Mouse (Mus musculus) liver, embryonic 15.5 days (tissue): ENCODE measurements at regions not wholly inside any gene's neighbourhood (a gene's known extent, or its start where the extent isn't known, plus 50 kb on each side); places are given as distances from the start of the nearest gene placed in this dataset.

Experiments
- ATAC-seq: fragments of 200-750 bp; cut with Nextera tagmentation; 2 replicates; pipeline ENCODE4 v1.8.0; 2017; ENCODE audit warnings: moderate number of reproducible peaks, mild to moderate bottlenecking, moderate library complexity; ENCODE audit not compliant: insufficient read depth
- H3K27ac ChIP-seq: fragments of 300-500 bp; sonication (generic); replicated peaks from 2 replicates; pipeline ENCODE4 v1.5.1; 2015; ENCODE audit warnings: mild to moderate bottlenecking, inconsistent platforms
- H3K27me3 ChIP-seq: fragments of 300-500 bp; sonication (generic); 2 replicates; pipeline ENCODE4 v1.6.1; 2015; ENCODE audit warnings: mild to moderate bottlenecking, inconsistent platforms
- H3K36me3 ChIP-seq: fragments of 300-500 bp; sonication (generic); replicated peaks from 2 replicates; pipeline ENCODE4 v1.6.1; 2015; ENCODE audit warnings: moderate library complexity, mild to moderate bottlenecking, inconsistent platforms
- H3K4me1 ChIP-seq: fragments of 300-500 bp; sonication (generic); replicated peaks from 2 replicates; pipeline ENCODE4 v1.6.1; 2015; ENCODE audit warnings: inconsistent platforms
- H3K4me2 ChIP-seq: fragments of 300-500 bp; sonication (generic); 2 replicates; pipeline ENCODE4 v1.6.1; 2015; ENCODE audit warnings: moderate library complexity, mild to moderate bottlenecking, inconsistent platforms
- H3K4me3 ChIP-seq: fragments of 300-500 bp; sonication (generic); replicated peaks from 2 replicates; pipeline ENCODE4 v1.5.1; 2015; ENCODE audit warnings: mild to moderate bottlenecking, inconsistent platforms
- H3K9ac ChIP-seq: fragments of 300-500 bp; sonication (generic); 2 replicates; pipeline ENCODE4 v1.6.1; 2015; ENCODE audit warnings: moderate library complexity, mild to moderate bottlenecking, inconsistent platforms
- H3K9me3 ChIP-seq: fragments of 300-500 bp; sonication (generic); replicated peaks from 2 replicates; pipeline ENCODE4 v1.6.1; 2016; ENCODE audit warnings: inconsistent platforms
- WGBS: fragments of 180-500 bp; shearing (Covaris S2); methylation state at CpG from one replicate; pipeline ENCODE4 v1.1.7; 2015; ENCODE audit warnings: mixed read lengths; ENCODE audit not compliant: insufficient replicate concordance; 5-methylcytosine and 5-hydroxymethylcytosine counted together

DNA sequence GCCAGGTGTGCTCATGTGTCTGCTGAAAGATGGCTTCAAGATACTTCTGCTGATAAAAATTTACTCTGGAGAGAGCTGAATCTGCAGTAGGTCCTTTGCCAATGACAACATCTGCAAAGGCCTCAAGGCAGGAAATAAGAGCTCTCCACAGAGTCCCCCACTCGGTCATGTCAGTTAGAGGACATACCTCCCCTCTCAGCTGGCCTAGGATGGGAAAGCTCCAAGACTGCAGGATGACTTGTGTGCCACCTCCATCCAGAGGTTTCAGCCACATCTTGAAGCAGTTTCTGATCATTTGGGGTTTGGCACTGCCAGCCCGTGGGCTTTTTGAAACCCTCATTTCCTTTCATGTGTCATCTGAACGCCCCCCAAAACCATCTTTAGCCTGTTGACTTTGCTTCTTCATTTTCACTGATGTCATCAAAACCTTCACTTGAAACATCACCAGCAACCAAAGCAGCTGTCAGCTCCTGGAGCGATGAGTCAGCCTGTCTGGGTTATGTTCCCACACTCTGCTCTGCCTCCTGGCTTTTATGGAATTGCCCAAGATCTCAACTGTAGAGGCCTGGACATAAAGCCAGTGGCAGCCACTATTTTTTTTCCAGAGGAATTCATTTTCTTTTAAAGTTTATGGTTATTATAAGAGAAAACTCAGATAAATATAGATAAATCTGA is 256.5 kb upstream of the Tenm4 start:
- Histone ChIP-seq H3K9me3 (no peaks in the 10 kb centered on the region), H3K4me3 (no peak overlapping the region)
- ATAC-seq, result no peak

GRCm38 (mm10) chr7:95919932-95920331 is 251.1 kb upstream of the Tenm4 start:
- Histone ChIP-seq H3K27ac (no peak overlapping the region), H3K4me3 (no peak overlapping the region), H3K4me1 (no peaks in the 10 kb centered on the region), H3K9ac (no peak overlapping the region), H3K36me3 (no peaks in the 10 kb centered on the region), H3K27me3 (no peaks in the 10 kb centered on the region), H3K4me2 (no peak overlapping the region), H3K9me3 (no peaks in the 10 kb centered on the region)
- no peak for ATAC-seq
- 54% methylated on average over 3 of the region's 3 CpGs for WGBS

More for the DNA sequence above, 256.5 kb upstream of the Tenm4 start:
- no peak overlapping the region for H3K9ac ChIP-seq
- H3K27me3 ChIP-seq, result no peaks in the 10 kb centered on the region
- no peaks in the 10 kb centered on the region for H3K36me3 ChIP-seq
- H3K27ac ChIP-seq, result no peak overlapping the region
- 48% methylated on average over 4 of the region's 4 CpGs for WGBS
- H3K4me1 ChIP-seq, result no peaks in the 10 kb centered on the region
- no peak overlapping the region for H3K4me2 ChIP-seq

DNA sequence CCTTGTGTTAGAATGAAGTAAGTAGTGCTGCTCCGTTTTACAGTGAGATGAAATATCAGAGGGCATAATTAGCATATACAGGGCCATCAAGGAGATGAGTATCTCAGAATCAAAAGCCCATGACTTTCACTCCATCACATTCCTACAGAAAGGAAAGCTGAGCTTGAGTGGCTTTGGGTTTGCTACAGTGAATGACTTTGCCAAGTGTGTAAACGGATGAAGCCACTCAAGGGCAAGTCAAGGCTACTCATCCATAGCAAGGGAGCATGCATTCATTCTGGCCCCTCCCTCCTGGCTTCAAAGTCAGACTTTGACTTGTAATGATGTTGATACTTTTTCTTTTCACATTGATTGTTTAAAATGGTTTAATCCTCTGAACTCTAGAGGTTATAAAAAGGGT is 246.2 kb upstream of the Tenm4 start:
- H3K4me2 ChIP-seq, result no peak overlapping the region
- WGBS, result 46% methylated on average over 2 of the region's 2 CpGs
- no peaks in the 10 kb centered on the region for H3K27me3 ChIP-seq
- H3K27ac ChIP-seq, result no peak overlapping the region
- ATAC-seq, result no peak
- no peak overlapping the region for H3K9ac ChIP-seq
- H3K4me3 ChIP-seq, result no peak overlapping the region
- H3K4me1 ChIP-seq, result no peaks in the 10 kb centered on the region
- no peaks in the 10 kb centered on the region for H3K9me3 ChIP-seq
- H3K36me3 ChIP-seq, result no peaks in the 10 kb centered on the region

DNA sequence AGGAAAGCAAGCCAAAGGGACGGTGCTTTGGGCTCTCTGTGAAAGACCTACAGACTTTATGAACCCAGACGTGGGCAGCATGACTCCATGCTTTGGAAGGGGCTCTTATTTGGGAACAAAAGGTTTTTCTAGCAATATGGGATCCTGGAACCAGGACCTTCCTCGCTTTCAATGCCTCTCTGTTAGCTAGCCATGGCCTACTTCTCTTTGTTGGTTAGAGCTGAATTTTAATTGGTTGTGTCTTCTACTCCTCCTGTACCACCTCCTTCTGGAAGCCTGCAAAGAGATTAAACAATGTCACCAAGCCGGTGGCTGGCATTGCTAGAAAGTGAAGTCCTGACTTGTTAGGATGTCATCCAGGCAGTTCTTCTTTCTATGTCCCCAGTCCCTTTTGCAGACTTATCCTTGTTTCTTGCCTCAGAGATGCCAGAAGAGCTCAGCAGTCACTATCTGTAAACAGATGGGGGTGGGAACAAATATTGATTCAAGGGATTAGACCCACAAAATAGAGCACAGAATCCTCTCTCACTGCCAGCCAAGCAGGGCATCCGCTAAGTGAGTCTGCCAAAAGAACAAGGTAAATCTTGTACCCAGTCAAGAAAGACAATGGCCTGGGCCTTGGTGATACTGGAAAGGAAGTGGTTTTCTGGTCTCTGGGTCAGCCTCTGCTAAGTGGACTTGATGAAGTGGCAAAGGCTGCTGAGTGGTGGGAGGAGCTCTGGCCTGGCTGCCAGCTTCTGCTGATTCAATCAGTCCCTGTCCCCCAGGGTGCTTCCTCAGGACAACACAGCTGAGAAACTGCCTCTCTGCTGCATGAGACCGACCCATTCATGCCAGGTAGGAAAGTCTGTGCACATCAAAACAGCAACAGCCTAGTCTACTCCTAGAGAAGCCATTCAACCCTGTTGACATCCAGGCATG is 244.7 kb upstream of the Tenm4 start:
- no peaks in the 10 kb centered on the region for H3K36me3 ChIP-seq
- H3K27me3 ChIP-seq, result no peaks in the 10 kb centered on the region
- no peaks in the 10 kb centered on the region for H3K9me3 ChIP-seq
- H3K4me2 ChIP-seq, result no peak overlapping the region
- no peak for ATAC-seq
- H3K4me1 ChIP-seq, result no peaks in the 10 kb centered on the region
- no peak overlapping the region for H3K27ac ChIP-seq
- no peak overlapping the region for H3K9ac ChIP-seq
- WGBS, result 35% methylated on average over 6 of the region's 6 CpGs
- H3K4me3 ChIP-seq, result no peak overlapping the region

- Histone ChIP-seq H3K27ac (no peak overlapping the region), H3K4me1 (no peaks in the 10 kb centered on the region), H3K4me2 (no peak overlapping the region), H3K27me3 (no peaks in the 10 kb centered on the region), H3K4me3 (no peak overlapping the region), H3K9me3 (no peaks in the 10 kb centered on the region), H3K36me3 (no peaks in the 10 kb centered on the region), H3K9ac (no peak overlapping the region)
- 56% methylated on average over 5 of the region's 5 CpGs for WGBS
- no peak for ATAC-seq
These were observed 234.4 kb upstream of the Tenm4 start for GRCm38 (mm10) chr7:95936599-95936998.

- H3K27ac ChIP-seq, result no peak overlapping the region
- H3K4me3 ChIP-seq, result no peak overlapping the region
- 64% methylated on average over 6 of the region's 6 CpGs for WGBS
- no peaks in the 10 kb centered on the region for H3K4me1 ChIP-seq
- H3K4me2 ChIP-seq, result no peak overlapping the region
- H3K36me3 ChIP-seq, result no peaks in the 10 kb centered on the region
- H3K27me3 ChIP-seq, result no peaks in the 10 kb centered on the region
- H3K9me3 ChIP-seq, result no peaks in the 10 kb centered on the region
- ATAC-seq, result no peak
- no peak overlapping the region for H3K9ac ChIP-seq
These were observed 227.6 kb upstream of the Tenm4 start for GRCm38 (mm10) chr7:95943420-95943819.

GRCm38 (mm10) chr7:95952395-95952794 is 218.7 kb upstream of the Tenm4 start:
- Histone ChIP-seq H3K9me3 (no peaks in the 10 kb centered on the region), H3K27ac (no peak overlapping the region), H3K36me3 (no peaks in the 10 kb centered on the region), H3K27me3 (no peaks in the 10 kb centered on the region), H3K4me2 (no peak overlapping the region), H3K9ac (no peak overlapping the region), H3K4me3 (no peak overlapping the region), H3K4me1 (no peaks in the 10 kb centered on the region)
- ATAC-seq, result no peak
- WGBS, result 59% methylated on average over 2 of the region's 2 CpGs

DNA sequence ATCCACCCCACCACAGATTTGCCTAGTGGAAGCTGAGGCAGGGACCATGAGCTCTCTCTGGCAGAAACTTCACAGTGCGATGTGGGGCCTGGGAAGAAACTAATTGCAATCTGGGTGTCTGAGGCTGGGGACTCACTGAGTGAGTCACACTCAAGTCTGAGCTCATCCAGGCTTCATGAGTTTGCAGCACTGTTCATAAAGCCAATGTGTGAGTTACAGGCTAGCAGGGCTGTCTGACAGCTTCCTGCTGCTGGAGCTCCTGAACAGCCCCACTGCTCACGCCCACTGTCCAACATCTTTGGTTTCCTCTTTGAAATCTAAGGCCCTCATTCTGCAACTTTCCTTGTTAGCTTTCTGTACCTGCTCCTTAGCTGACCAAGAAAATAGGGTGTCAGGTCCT is 216.5 kb upstream of the Tenm4 start:
- Histone ChIP-seq H3K4me1 (no peaks in the 10 kb centered on the region), H3K27me3 (no peaks in the 10 kb centered on the region), H3K27ac (no peak overlapping the region), H3K36me3 (no peaks in the 10 kb centered on the region), H3K4me2 (no peak overlapping the region), H3K9me3 (no peaks in the 10 kb centered on the region), H3K4me3 (no peak overlapping the region), H3K9ac (no peak overlapping the region)
- ATAC-seq, result no peak
- 48% methylated on average over 2 of the region's 2 CpGs for WGBS

DNA sequence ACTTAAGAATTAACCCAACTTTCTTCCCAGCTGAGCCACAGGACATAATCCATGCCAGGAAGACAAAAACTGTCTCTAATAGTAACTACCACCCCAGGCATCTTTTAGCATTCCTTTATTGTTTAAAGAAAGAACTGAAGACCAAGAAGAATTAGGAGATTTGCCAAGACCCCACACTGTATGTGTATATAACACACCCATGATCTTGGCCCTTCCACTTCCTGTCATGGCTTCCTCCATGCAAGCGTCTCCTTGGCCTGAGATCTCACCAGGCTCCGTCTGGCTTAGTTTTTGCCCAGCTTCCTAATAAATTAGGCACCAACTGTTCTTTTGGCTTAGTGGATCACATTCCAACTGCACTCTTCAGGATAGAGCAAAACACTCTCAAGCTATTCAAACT is 215.9 kb upstream of the Tenm4 start:
- no peaks in the 10 kb centered on the region for H3K4me1 ChIP-seq
- H3K9ac ChIP-seq, result no peak overlapping the region
- H3K4me2 ChIP-seq, result no peak overlapping the region
- no peaks in the 10 kb centered on the region for H3K36me3 ChIP-seq
- no peaks in the 10 kb centered on the region for H3K9me3 ChIP-seq
- H3K4me3 ChIP-seq, result no peak overlapping the region
- 64% methylated on average over 2 of the region's 2 CpGs for WGBS
- ATAC-seq, result no peak
- no peaks in the 10 kb centered on the region for H3K27me3 ChIP-seq
- no peak overlapping the region for H3K27ac ChIP-seq

GRCm38 (mm10) chr7:95959068-95959467 is 212.0 kb upstream of the Tenm4 start:
- Histone ChIP-seq H3K4me2 (no peak overlapping the region), H3K27ac (no peak overlapping the region), H3K9ac (no peak overlapping the region), H3K9me3 (no peaks in the 10 kb centered on the region), H3K4me3 (no peak overlapping the region), H3K4me1 (no peaks in the 10 kb centered on the region), H3K36me3 (no peaks in the 10 kb centered on the region), H3K27me3 (no peaks in the 10 kb centered on the region)
- 61% methylated on average over 4 of the region's 4 CpGs for WGBS
- no peak for ATAC-seq

GRCm38 (mm10) chr7:95971863-95972262 is 199.2 kb upstream of the Tenm4 start:
- Histone ChIP-seq H3K27ac (no peak overlapping the region), H3K4me2 (no peak overlapping the region), H3K36me3 (no peaks in the 10 kb centered on the region), H3K27me3 (no peaks in the 10 kb centered on the region), H3K4me1 (no peaks in the 10 kb centered on the region), H3K9ac (no peak overlapping the region), H3K4me3 (no peak overlapping the region), H3K9me3 (no peaks in the 10 kb centered on the region)
- ATAC-seq, result no peak
- WGBS, result 67% methylated on average over 7 of the region's 7 CpGs
